Mouse (Mus musculus): Measurements from ENCODE around the gene Phka2.

Gene Phka2

DNA sequence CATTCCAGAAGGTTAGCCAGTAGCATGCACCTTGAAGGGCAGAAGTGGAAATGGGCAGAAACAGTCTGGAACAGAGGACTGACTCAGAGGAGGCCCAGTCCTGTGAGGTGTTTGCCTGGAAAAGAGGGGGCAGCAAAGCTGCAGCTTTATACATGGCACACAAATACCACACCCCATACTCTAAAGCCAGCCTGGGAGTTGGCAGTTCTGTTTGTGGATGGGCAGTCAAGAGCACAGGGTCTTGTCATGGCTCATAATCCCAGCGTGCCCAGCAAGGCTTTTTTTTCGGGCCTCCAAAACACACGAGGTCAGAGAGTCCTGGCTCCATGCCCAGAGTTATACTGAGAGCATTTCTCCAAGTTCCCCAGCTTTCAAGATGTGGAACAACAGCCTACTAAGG is 99.1 kb downstream of the Phka2 start:
- peak; percentile 54 for DNase-seq

DNA sequence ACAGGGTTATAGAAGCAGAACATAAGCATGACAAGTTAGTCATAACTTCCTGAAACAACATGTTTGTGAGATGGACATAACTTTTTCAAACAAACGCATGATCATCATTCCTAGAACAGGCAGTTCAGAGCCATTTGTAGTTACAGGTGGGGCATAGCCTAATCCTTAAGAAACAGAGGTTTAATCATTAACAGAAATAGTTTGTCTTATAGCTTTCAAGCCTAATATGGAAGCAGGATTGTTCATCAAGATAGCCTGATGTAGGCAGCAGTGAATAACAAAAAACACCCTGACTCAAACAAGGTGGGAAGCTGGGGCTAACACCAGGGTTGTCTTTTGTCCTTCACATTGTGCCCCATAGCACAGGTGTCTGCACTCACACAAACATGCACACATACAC is 100.8 kb downstream of the Phka2 start:
- DNase-seq = no peak

DNA sequence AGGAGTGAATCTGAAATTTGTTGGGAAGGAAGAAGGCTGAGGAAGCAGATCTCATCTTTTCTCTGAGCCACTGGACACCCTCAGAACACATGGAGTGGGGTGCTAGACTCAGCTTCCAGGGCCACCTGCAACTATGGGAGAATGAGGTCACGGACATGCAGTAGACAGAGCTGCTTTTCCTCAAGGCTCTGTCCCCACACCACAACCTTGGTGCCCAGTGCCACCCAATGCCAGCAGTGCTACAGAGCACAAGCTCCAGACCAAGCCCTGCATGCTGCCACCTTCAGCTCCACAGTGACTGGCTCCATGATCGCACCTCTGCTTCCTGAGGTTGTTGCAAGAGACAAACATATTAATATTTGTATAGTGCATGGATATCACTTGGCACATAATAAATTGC is 101.3 kb downstream of the Phka2 start:
- no peak for DNase-seq

DNA sequence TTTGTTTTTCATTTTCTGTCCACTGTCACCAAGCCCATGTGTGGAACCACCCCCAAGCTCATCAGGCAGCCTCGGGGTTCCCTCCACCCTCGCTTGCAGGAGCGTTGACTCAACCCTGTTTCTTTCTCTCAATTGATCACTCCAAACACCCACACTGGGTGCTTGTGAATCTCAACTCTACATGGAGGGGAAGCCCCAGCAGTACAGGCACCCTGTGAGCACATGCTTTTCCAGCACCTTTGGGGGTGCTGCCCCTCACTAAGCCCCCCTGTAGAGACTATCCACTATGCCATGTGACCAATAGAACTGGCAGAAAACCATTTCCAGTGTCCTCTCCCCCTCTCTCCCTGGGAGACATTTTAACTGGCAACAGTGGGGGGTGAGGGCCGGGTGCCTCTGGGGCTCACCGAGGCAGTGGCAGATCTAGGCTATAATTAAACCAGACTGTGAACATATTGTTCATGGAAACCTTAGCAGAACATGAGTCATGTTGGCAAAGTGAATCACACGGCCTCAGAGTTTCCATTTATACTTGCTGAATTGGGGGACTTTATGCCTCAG is 102.1 kb downstream of the Phka2 start:
- DNase-seq = peak; percentile 28

DNA sequence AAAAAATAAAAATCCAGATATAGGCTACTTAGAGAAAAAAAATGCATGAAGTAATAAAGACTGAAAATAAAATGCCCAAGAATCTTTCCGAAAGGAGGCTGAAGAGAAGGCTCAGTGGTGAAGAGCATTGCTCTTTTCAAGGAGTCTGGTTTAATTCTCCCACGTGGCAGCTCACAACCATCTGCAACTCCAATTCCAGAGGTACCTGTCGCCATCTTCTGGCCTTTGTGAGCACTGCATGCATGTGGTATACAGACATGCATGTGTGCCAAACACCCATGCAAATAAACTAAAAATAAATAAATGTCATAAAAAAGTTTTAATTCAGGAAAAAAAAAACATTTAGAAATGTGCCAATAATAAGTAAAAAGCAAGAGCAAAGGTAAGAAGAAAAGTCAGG is 107.9 kb downstream of the Phka2 start:
- peak; percentile 44 for DNase-seq

DNA sequence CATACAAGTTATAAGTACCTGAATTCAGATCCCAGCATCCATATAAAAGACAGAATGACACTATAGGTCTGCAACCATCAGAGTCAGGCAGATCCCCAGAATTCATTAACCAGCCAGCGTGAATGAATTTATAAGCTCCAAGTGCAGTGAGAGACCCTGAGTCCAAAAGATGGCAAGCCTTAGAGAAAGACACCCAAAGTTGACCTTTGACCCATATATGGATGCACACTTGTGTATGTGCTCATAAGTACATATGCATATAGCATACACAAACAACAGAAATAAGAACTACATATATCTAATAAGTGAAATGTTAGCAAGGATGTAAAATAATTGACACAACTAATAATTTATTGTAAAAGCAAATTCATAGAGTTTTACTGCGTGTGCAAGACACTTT is 108.5 kb downstream of the Phka2 start:
- DNase-seq = no peak

DNA sequence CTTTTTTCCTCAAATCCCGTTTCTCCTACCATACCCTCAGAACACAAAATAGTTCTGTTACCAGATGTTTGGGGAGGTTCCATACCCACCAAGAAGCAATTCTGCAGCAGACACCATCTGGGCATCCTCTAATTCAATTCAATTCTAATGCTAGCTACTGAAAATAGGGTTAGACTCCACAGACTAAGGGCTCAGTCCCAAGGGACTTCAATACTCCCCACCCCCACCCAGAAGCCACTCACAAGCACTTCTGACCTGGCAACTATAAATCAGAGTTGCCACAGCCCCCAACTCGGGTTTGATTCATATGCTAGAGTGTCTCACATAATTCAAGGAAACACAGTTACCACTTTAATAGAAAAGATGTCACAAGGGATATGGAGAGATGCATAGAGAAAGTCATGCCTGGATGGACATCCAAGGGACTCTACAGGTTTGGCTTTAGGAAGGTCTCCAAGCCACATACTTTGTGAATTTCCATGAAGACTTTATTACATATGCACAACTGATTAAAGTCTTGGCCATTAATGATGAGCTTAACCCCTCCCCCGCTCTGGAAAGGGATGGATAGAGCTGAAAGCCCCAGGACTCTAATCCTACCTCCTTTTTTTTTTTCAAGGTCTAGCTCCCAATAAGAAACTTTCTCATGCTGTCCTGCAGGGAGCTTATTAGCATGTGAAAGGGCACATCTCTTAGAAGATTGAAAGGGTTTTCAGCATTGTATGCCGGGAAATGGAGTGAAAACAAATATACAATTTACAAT is 109.1 kb downstream of the Phka2 start:
- no peak for DNase-seq

All from lung, postnatal 10 days (tissue).